Mouse (Mus musculus) spleen, postnatal 10 days (tissue): Measurements from ENCODE around the gene Rabac1.
A peak's percentile ranks its signal among the peaks of the same experiment; 100 is the strongest.

Experiments used
- DNase-seq, 2 experiments: peaks; one replicate each; pipeline ENCODE4 v3.0.0; 2021 to 2022; ENCODE audit warnings: low spot score in 2 of 2

The Rabac1 gene

GRCm38 (mm10) chr7:24980439-24980838, 7.9 kb upstream of the Rabac1 start:
- no peak for DNase-seq

- peak in 1 of 2 experiments; percentile 53 for DNase-seq
Observed at GRCm38 (mm10) chr7:24978781-24979180, 6.2 kb upstream of the Rabac1 start.

GRCm38 (mm10) chr7:24974893-24975595, 2.5 kb upstream of the Rabac1 start:
- peak in 1 of 2 experiments; percentile 48 for DNase-seq

GRCm38 (mm10) chr7:24973902-24974301, 1.3 kb upstream of the Rabac1 start:
- DNase-seq = no peak

GRCm38 (mm10) chr7:24973208-24973607, 654 bp upstream of the Rabac1 start:
- no peak for DNase-seq

GRCm38 (mm10) chr7:24971261-24971971, 1.1 kb downstream of the Rabac1 start:
- DNase-seq = peak in 1 of 2 experiments; percentile 62

- no peak for DNase-seq
Observed at GRCm38 (mm10) chr7:24970341-24970740, 2.2 kb downstream of the Rabac1 start.

- DNase-seq = no peak
Observed at GRCm38 (mm10) chr7:24969805-24970204, 2.7 kb downstream of the Rabac1 start.

- no peak for DNase-seq
Observed at GRCm38 (mm10) chr7:24968463-24968862, 4.1 kb downstream of the Rabac1 start.

GRCm38 (mm10) chr7:24967966-24968365, 4.6 kb downstream of the Rabac1 start:
- DNase-seq = no peak

- peak; percentile 68 to 88 for DNase-seq
Observed at GRCm38 (mm10) chr7:24964897-24965535, 7.5 kb downstream of the Rabac1 start.

- DNase-seq = no peak
Observed at GRCm38 (mm10) chr7:24964288-24964687, 8.3 kb downstream of the Rabac1 start.

GRCm38 (mm10) chr7:24955226-24955625, 17.3 kb downstream of the Rabac1 start:
- DNase-seq = no peak

- peak in 1 of 2 experiments; percentile 71 for DNase-seq
Observed at GRCm38 (mm10) chr7:24954450-24954849, 18.1 kb downstream of the Rabac1 start.

GRCm38 (mm10) chr7:24953966-24954365, 18.6 kb downstream of the Rabac1 start:
- DNase-seq = no peak

- peak; percentile 69 to 86 for DNase-seq
Observed at GRCm38 (mm10) chr7:24949958-24950623, 22.5 kb downstream of the Rabac1 start.

GRCm38 (mm10) chr7:24948774-24949173, 23.8 kb downstream of the Rabac1 start:
- DNase-seq = no peak

- no peak for DNase-seq
Observed at GRCm38 (mm10) chr7:24947316-24948048, 25.1 kb downstream of the Rabac1 start.

GRCm38 (mm10) chr7:24944257-24944950, 28.1 kb downstream of the Rabac1 start, which contains the start of gene Gm4881:
Gm4881 (minus strand) TSS chr7:24944494.
- DNase-seq = no peak

- DNase-seq = no peak
Observed at GRCm38 (mm10) chr7:24943641-24944040, 28.9 kb downstream of the Rabac1 start.

- no peak for DNase-seq
Observed at GRCm38 (mm10) chr7:24931651-24932050, 40.9 kb downstream of the Rabac1 start.
